Mouse (Mus musculus): ENCODE results near the gene Acyp1. TPM values are rescaled to one million over a fixed set of nuclear protein-coding genes. Genes with fewer than 3 reads are reported as not detected.

Gene Acyp1
- total RNA-seq (2021) = 10 to 100 TPM; 19.3 to 20.0 TPM
- polyA plus RNA-seq (2012; rRNA removed) = 9.7 and 11.0 TPM in 2 replicates
- long read RNA-seq, partial matches to known transcripts = 0 of 7 reads
- long read RNA-seq, other reads (novel, unspliced or antisense) = 1 of 7 reads

GRCm38 (mm10) chr12:85287809-85288485 lies at the start of gene Acyp1:
Gene Acyp1, minus strand, starts transcription at chr12:85288438.
- Histone ChIP-seq H3K4me3 (peak within 1 kb of the TSS; percentile 61), H3K27ac (peak within 1 kb of the TSS; percentile 80), H3K36me3 (ENCODE audit: control insufficient read depth, insufficient read depth, low read length) (no peaks in the 10 kb centered on the region), H3K27me3 (ENCODE audit: control insufficient read depth, insufficient read depth, low read length) (no peaks in the 10 kb centered on the region), H3K4me1 (ENCODE audit: control insufficient read depth, insufficient read depth, low read length) (peaks cover 5% of the 10 kb centered on the region), H3K9ac (ENCODE audit: low read depth, low read length) (peak within 1 kb of the TSS; percentile 72), H3K79me2 (replicated peaks; ENCODE audit: control insufficient read depth, insufficient read depth, low read length) (no peaks in the 10 kb centered on the region)
- intact Hi-C loops (cut with DNase I) = loop anchor here (5.0 kb wide), 2 partner anchors 71 to 121 kb away; partner anchors contain the start of gene Eif2b2
- WGBS = 9% methylated on average over 21 of the region's 21 CpGs
- TF ChIP-seq EP300 (IDR thresholded peaks at IDR 0.05; ENCODE audit: insufficient read depth, low read depth, low read length) = no peak
- no peak for TF ChIP-seq CTCF (IDR thresholded peaks at IDR 0.05)
- TF ChIP-seq POLR2A (IDR thresholded peaks at IDR 0.05; ENCODE audit: insufficient read depth, low read depth, low read length) = no peak
- peak; percentile 73 to 75 for DNase-seq

GRCm38 (mm10) chr12:85337567-85338311 lies 49.5 kb upstream of the Acyp1 start:
- 53% methylated on average over 6 of the region's 6 CpGs for WGBS
- Histone ChIP-seq H3K4me1 (ENCODE audit: control insufficient read depth, insufficient read depth, low read length) (peaks cover 3% of the 10 kb centered on the region), H3K27ac (no peak overlapping the region), H3K4me3 (no peak overlapping the region; the same call in 1 of the 2 replicates), H3K36me3 (ENCODE audit: control insufficient read depth, insufficient read depth, low read length) (peaks cover 22% of the 10 kb centered on the region), H3K27me3 (ENCODE audit: control insufficient read depth, insufficient read depth, low read length) (no peaks in the 10 kb centered on the region), H3K9ac (ENCODE audit: low read depth, low read length) (no peak overlapping the region), H3K79me2 (replicated peaks; ENCODE audit: control insufficient read depth, insufficient read depth, low read length) (no peaks in the 10 kb centered on the region)
- no peak for DNase-seq
- TF ChIP-seq POLR2A (IDR thresholded peaks at IDR 0.05; ENCODE audit: insufficient read depth, low read depth, low read length) (no peak), EP300 (IDR thresholded peaks at IDR 0.05; ENCODE audit: insufficient read depth, low read depth, low read length) (no peak), CTCF (IDR thresholded peaks at IDR 0.05) (no peak)
- intact Hi-C loops (cut with DNase I) = no loop called here

DNA sequence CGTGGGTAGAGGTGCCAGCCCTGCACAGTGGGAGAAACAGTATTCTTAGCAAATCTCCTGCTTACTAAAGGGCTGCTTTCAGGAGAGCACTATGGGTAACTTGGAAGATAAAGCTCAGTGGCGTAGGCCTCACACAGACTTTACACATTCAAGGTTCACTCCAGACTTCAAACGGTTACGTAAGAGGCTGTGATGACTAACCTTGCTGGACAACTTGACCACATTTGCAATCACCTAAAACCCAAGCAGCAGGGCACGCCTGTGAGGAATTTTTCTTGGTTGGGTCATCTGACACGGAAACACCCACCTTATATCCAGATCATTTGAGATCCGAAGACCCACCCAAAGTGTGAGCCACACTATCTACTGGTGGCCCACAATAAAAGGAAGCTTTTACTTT lies 41.9 kb upstream of the Acyp1 start:
- TF ChIP-seq CTCF (IDR thresholded peaks at IDR 0.05) (no peak), POLR2A (IDR thresholded peaks at IDR 0.05; ENCODE audit: insufficient read depth, low read depth, low read length) (no peak), EP300 (IDR thresholded peaks at IDR 0.05; ENCODE audit: insufficient read depth, low read depth, low read length) (no peak)
- Histone ChIP-seq H3K4me3 (no peak overlapping the region), H3K36me3 (ENCODE audit: control insufficient read depth, insufficient read depth, low read length) (peaks cover 7% of the 10 kb centered on the region), H3K79me2 (replicated peaks; ENCODE audit: control insufficient read depth, insufficient read depth, low read length) (no peaks in the 10 kb centered on the region), H3K27me3 (ENCODE audit: control insufficient read depth, insufficient read depth, low read length) (no peaks in the 10 kb centered on the region), H3K4me1 (ENCODE audit: control insufficient read depth, insufficient read depth, low read length) (no peaks in the 10 kb centered on the region), H3K9ac (ENCODE audit: low read depth, low read length) (no peak overlapping the region), H3K27ac (no peak overlapping the region)
- no peak for DNase-seq
- intact Hi-C loops (cut with DNase I) = no loop called here
- 80% methylated on average over 7 of the region's 7 CpGs for WGBS

GRCm38 (mm10) chr12:85308651-85309050 lies 20.4 kb upstream of the Acyp1 start:
- no peaks in the 10 kb centered on the region for H3K79me2 ChIP-seq (replicated peaks; ENCODE audit: control insufficient read depth, insufficient read depth, low read length)
- no peak for TF ChIP-seq CTCF (IDR thresholded peaks at IDR 0.05)
- no peak for TF ChIP-seq POLR2A (IDR thresholded peaks at IDR 0.05; ENCODE audit: insufficient read depth, low read depth, low read length)
- no peak for TF ChIP-seq EP300 (IDR thresholded peaks at IDR 0.05; ENCODE audit: insufficient read depth, low read depth, low read length)
- WGBS = 44% methylated on average over 3 of the region's 3 CpGs
- peaks cover 5% of the 10 kb centered on the region; the same call in 1 of the 2 replicates for H3K36me3 ChIP-seq (ENCODE audit: control insufficient read depth, insufficient read depth, low read length)
- intact Hi-C loops (cut with DNase I) = no loop called here
- peak overlapping the region; percentile 41 for H3K27ac ChIP-seq
- no peak overlapping the region for H3K9ac ChIP-seq (ENCODE audit: low read depth, low read length)
- no peak overlapping the region for H3K4me3 ChIP-seq
- DNase-seq = peak in 1 of 2 experiments; percentile 39
- peaks cover 3% of the 10 kb centered on the region for H3K4me1 ChIP-seq (ENCODE audit: control insufficient read depth, insufficient read depth, low read length)
- H3K27me3 ChIP-seq (ENCODE audit: control insufficient read depth, insufficient read depth, low read length) = no peaks in the 10 kb centered on the region

GRCm38 (mm10) chr12:85305247-85305892 lies 17.1 kb upstream of the Acyp1 start:
- Histone ChIP-seq H3K27ac (peak overlapping the region; percentile 71), H3K27me3 (ENCODE audit: control insufficient read depth, insufficient read depth, low read length) (no peaks in the 10 kb centered on the region), H3K79me2 (replicated peaks; ENCODE audit: control insufficient read depth, insufficient read depth, low read length) (no peaks in the 10 kb centered on the region), H3K9ac (ENCODE audit: low read depth, low read length) (peak overlapping the region; percentile 59), H3K36me3 (ENCODE audit: control insufficient read depth, insufficient read depth, low read length) (peaks cover 5% of the 10 kb centered on the region; the same call in 1 of the 2 replicates), H3K4me1 (ENCODE audit: control insufficient read depth, insufficient read depth, low read length) (peaks cover 3% of the 10 kb centered on the region), H3K4me3 (peak overlapping the region; percentile 26; the same call in 1 of the 2 replicates)
- intact Hi-C loops (cut with DNase I) = loop anchor here (1.0 kb wide), 3 partner anchors 12 to 162 kb away; no protein-coding TSS in a partner anchor
- WGBS = 27% methylated on average over 16 of the region's 16 CpGs
- DNase-seq = peak; percentile 86 to 87
- TF ChIP-seq CTCF (IDR thresholded peaks at IDR 0.05) = peak; percentile 100; the same call in 1 of the 2 replicates
- peak; percentile 93 for TF ChIP-seq EP300 (IDR thresholded peaks at IDR 0.05; ENCODE audit: insufficient read depth, low read depth, low read length)
- TF ChIP-seq POLR2A (IDR thresholded peaks at IDR 0.05; ENCODE audit: insufficient read depth, low read depth, low read length) = no peak
